Mouse (Mus musculus) neural tube, embryonic 13.5 days (tissue): ENCODE results near the gene Siglecg. TPM values are rescaled to one million over a fixed set of nuclear protein-coding genes. Genes with fewer than 3 reads are reported as not detected.

Source experiments
- ATAC-seq: fragments of 200-750 bp; cut with Nextera tagmentation; 2 replicates; pipeline ENCODE4 v1.8.0; 2017; ENCODE audit warnings: low read depth, mild to moderate bottlenecking, moderate TSS enrichment, moderate library complexity
- H3K27ac ChIP-seq: fragments of 300-500 bp; sonication (generic); replicated peaks from 2 replicates; pipeline ENCODE4 v1.5.1; 2015; ENCODE audit warnings: moderate library complexity, mild to moderate bottlenecking, inconsistent platforms
- H3K27me3 ChIP-seq: fragments of 300-500 bp; sonication (generic); 2 replicates; pipeline ENCODE4 v1.6.1; 2015; ENCODE audit warnings: mild to moderate bottlenecking, inconsistent platforms
- H3K36me3 ChIP-seq: fragments of 300-500 bp; sonication (generic); 2 replicates; pipeline ENCODE4 v1.6.1; 2015; ENCODE audit warnings: mild to moderate bottlenecking, inconsistent platforms
- H3K4me1 ChIP-seq: fragments of 300-500 bp; sonication (generic); replicated peaks from 2 replicates; pipeline ENCODE4 v1.6.1; 2015; ENCODE audit warnings: inconsistent platforms
- H3K4me2 ChIP-seq: fragments of 300-500 bp; sonication (generic); 2 replicates; pipeline ENCODE4 v1.6.1; 2015; ENCODE audit warnings: inconsistent platforms, mild to moderate bottlenecking, moderate library complexity
- H3K4me3 ChIP-seq: fragments of 300-500 bp; sonication (generic); 2 replicates; pipeline ENCODE4 v1.5.1; 2015; ENCODE audit warnings: mild to moderate bottlenecking, inconsistent platforms
- H3K9ac ChIP-seq: fragments of 300-500 bp; sonication (generic); 2 replicates; pipeline ENCODE4 v1.6.1; 2015; ENCODE audit warnings: moderate library complexity, mild to moderate bottlenecking, inconsistent platforms
- H3K9me3 ChIP-seq: fragments of 300-500 bp; sonication (generic); 2 replicates; pipeline ENCODE4 v1.6.1; 2016; ENCODE audit warnings: inconsistent platforms
- WGBS: fragments of 180-500 bp; shearing (Covaris S2); methylation state at CpG from one replicate; pipeline ENCODE4 v1.1.7; 2015; 5-methylcytosine and 5-hydroxymethylcytosine counted together
- polyA plus RNA-seq: library from polyadenylated mRNA; unstranded; fragments of >200 nt; fragmentation: Nextera tagmentation; extraction: Ambion mirVana; gene quantifications from 2 replicates; pipeline ENCODE4 v1.2.1, GENCODE M21; 2015

Siglecg gene
- polyA plus RNA-seq, 1 experiment from 2014 or later, result 0.21 TPM

- peak; percentile 93 for ATAC-seq
These were observed 15.1 kb downstream of the Siglecg start for GRCm38 (mm10) chr7:43422995-43423617.

GRCm38 (mm10) chr7:43423991-43424625 is 16.1 kb downstream of the Siglecg start:
- no peak overlapping the region for H3K4me3 ChIP-seq
- H3K9ac ChIP-seq, result no peak overlapping the region
- peaks cover 5% of the 10 kb centered on the region for H3K4me1 ChIP-seq
- H3K4me2 ChIP-seq, result no peak overlapping the region
- no peaks in the 10 kb centered on the region for H3K9me3 ChIP-seq
- H3K27ac ChIP-seq, result no peak overlapping the region
- H3K36me3 ChIP-seq, result no peaks in the 10 kb centered on the region
- H3K27me3 ChIP-seq, result 0 out of 2 replicates have a peak, but pooled peaks cover 2% of the 10 kb centered on the region
- ATAC-seq, result no peak
- WGBS, result 69% methylated on average over 3 of the region's 3 CpGs

More at GRCm38 (mm10) chr7:43422995-43423617, 15.1 kb downstream of the Siglecg start:
- H3K4me3 ChIP-seq, result no peak overlapping the region
- H3K27me3 ChIP-seq, result 0 out of 2 replicates have a peak, but pooled peaks cover 2% of the 10 kb centered on the region
- H3K9me3 ChIP-seq, result no peaks in the 10 kb centered on the region
- peak overlapping the region; percentile 33 for H3K4me2 ChIP-seq
- peaks cover 5% of the 10 kb centered on the region for H3K4me1 ChIP-seq
- WGBS, result 17% methylated on average over 11 of the region's 11 CpGs
- H3K36me3 ChIP-seq, result no peaks in the 10 kb centered on the region
- no peak overlapping the region for H3K27ac ChIP-seq
- H3K9ac ChIP-seq, result no peak overlapping the region

DNA sequence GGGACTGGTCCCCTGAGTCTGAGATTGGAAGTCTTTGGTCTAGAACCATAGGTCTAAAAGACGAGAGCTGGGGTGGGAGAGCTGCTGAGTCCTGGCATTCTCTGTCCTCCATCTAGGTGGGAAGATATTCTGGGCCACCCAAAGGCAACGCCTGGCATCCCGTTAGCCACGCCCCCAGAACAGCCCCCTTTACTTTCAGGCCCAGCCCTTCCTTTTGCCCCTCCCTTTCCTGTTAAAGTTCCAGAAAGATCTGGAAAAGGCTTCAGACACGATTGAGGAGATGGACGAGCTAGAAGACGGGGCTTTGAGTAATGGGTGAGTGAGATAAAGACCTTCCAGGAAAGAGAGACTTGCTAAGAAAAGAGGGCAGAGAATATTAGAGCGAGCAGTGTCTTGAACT is 19.4 kb downstream of the Siglecg start, which contains the start of gene Lim2:
Lim2 (plus strand) TSS at position 265 of the 400 bp plus-strand sequence.
- Histone ChIP-seq H3K9me3 (no peaks in the 10 kb centered on the region), H3K4me3 (no peak within 1 kb of the TSS), H3K27me3 (no peaks in the 10 kb centered on the region), H3K36me3 (no peaks in the 10 kb centered on the region), H3K4me2 (no peak within 1 kb of the TSS), H3K4me1 (peaks cover 5% of the 10 kb centered on the region), H3K27ac (no peak within 1 kb of the TSS), H3K9ac (no peak within 1 kb of the TSS)
- WGBS, result 84% methylated on average over 8 of the region's 8 CpGs
- no peak for ATAC-seq

GRCm38 (mm10) chr7:43429500-43429899 is 21.5 kb downstream of the Siglecg start:
- Histone ChIP-seq H3K9ac (no peak overlapping the region), H3K4me1 (no peaks in the 10 kb centered on the region), H3K27ac (no peak overlapping the region), H3K27me3 (no peaks in the 10 kb centered on the region), H3K36me3 (no peaks in the 10 kb centered on the region), H3K9me3 (no peaks in the 10 kb centered on the region), H3K4me2 (no peak overlapping the region), H3K4me3 (no peak overlapping the region)
- no peak for ATAC-seq
- 66% methylated on average over 4 of the region's 4 CpGs for WGBS

GRCm38 (mm10) chr7:43432891-43433290 is 24.9 kb downstream of the Siglecg start:
- Histone ChIP-seq H3K36me3 (no peaks in the 10 kb centered on the region), H3K27me3 (no peaks in the 10 kb centered on the region), H3K9ac (no peak overlapping the region), H3K9me3 (no peaks in the 10 kb centered on the region), H3K27ac (no peak overlapping the region), H3K4me3 (no peak overlapping the region), H3K4me2 (no peak overlapping the region), H3K4me1 (no peaks in the 10 kb centered on the region)
- no peak for ATAC-seq
- WGBS, result 83% methylated on average over 4 of the region's 4 CpGs

DNA sequence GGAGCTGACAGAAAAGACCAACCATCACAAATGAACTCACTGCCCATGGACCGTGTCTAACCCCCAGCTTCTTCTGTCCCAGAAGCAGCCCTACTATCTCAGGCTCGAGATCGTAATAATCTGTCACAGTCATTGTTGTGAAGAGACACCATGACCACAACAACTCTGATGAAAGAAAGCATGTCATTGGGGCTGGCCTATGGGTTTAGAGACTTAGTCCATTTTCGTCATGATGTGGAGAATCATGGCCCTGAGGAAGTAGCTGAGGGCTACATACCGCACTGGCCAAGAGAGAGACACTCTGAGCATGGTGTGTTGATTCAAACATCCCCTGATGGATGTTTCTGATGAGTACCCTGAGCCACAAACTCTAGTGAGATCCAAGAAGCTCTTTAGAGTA is 26.7 kb downstream of the Siglecg start:
- H3K9me3 ChIP-seq, result no peaks in the 10 kb centered on the region
- H3K4me1 ChIP-seq, result no peaks in the 10 kb centered on the region
- no peak for ATAC-seq
- no peak overlapping the region for H3K4me3 ChIP-seq
- H3K27ac ChIP-seq, result no peak overlapping the region
- H3K4me2 ChIP-seq, result no peak overlapping the region
- no peaks in the 10 kb centered on the region for H3K36me3 ChIP-seq
- peaks cover 5% of the 10 kb centered on the region; the same call in 1 of the 2 replicates for H3K27me3 ChIP-seq
- WGBS, result 75% methylated on average over 5 of the region's 5 CpGs
- no peak overlapping the region for H3K9ac ChIP-seq

- ATAC-seq, result no peak
- no peaks in the 10 kb centered on the region for H3K9me3 ChIP-seq
- H3K4me2 ChIP-seq, result no peak within 1 kb of the TSS
- H3K9ac ChIP-seq, result no peak within 1 kb of the TSS
- no peak within 1 kb of the TSS for H3K4me3 ChIP-seq
- H3K4me1 ChIP-seq, result no peaks in the 10 kb centered on the region
- H3K36me3 ChIP-seq, result no peaks in the 10 kb centered on the region
- 77% methylated on average over 10 of the region's 10 CpGs for WGBS
- H3K27me3 ChIP-seq, result peaks cover 10% of the 10 kb centered on the region
- no peak within 1 kb of the TSS for H3K27ac ChIP-seq
These were observed 28.6 kb downstream of the Siglecg start, which contains the start of gene Nkg7 for GRCm38 (mm10) chr7:43436341-43437255. Nkg7 (plus strand) TSS chr7:43437073.

DNA sequence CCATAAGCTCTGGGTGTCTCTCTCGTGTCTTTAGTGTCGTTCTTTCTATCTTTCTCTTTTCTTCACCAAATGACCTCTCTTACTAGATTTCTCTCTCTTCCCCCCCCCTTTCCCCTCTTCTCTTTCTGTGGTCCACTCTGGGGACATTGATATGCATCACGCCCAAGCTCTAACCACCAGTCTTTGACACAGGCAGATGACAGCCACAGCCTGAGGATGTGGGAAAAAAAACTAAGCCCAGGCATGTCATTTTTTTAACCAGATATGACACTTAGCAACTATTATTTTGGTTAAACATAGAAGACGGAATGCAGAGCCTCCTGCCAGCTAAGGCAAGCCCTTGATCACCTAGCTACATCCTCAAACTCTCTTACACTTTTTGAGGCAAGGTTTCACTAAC is 30.6 kb downstream of the Siglecg start:
- peaks cover 10% of the 10 kb centered on the region for H3K27me3 ChIP-seq
- no peak overlapping the region for H3K27ac ChIP-seq
- no peak overlapping the region for H3K9ac ChIP-seq
- H3K4me2 ChIP-seq, result no peak overlapping the region
- no peaks in the 10 kb centered on the region for H3K9me3 ChIP-seq
- WGBS, result 77% methylated on average over 4 of the region's 4 CpGs
- H3K4me1 ChIP-seq, result peaks cover 11% of the 10 kb centered on the region
- ATAC-seq, result no peak
- no peak overlapping the region for H3K4me3 ChIP-seq
- H3K36me3 ChIP-seq, result no peaks in the 10 kb centered on the region

GRCm38 (mm10) chr7:43440482-43440881 is 32.5 kb downstream of the Siglecg start, which contains the start of gene Cldnd2:
Cldnd2 (plus strand) TSS chr7:43440782.
- 83% methylated on average over 6 of the region's 6 CpGs for WGBS
- peaks cover 22% of the 10 kb centered on the region for H3K4me1 ChIP-seq

DNA sequence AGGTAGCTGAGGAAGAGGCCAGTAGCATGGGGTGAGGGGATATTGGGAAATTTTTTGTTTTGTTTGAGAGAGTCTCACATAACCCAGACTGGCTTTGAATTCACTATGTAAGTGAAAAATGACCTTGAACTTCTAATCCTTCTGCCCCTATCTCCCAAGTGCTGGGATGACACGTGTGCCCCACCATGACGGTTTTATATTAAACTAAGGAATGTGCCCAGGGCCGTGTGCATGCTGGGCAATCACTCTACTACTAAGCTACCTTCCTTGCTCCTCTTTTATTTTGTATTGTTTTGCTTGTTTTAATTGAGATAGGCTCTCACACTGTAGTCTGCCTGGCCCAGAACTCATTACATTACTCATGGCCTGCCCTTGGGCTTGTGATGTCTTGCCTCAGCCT is 33.1 kb downstream of the Siglecg start:
- Histone ChIP-seq H3K9ac (no peak overlapping the region), H3K4me2 (no peak overlapping the region), H3K27me3 (peaks cover 10% of the 10 kb centered on the region), H3K4me1 (peaks cover 22% of the 10 kb centered on the region), H3K27ac (no peak overlapping the region), H3K4me3 (no peak overlapping the region), H3K9me3 (no peaks in the 10 kb centered on the region), H3K36me3 (no peaks in the 10 kb centered on the region)
- WGBS, result 88% methylated on average over 3 of the region's 3 CpGs
- no peak for ATAC-seq

More at GRCm38 (mm10) chr7:43440482-43440881, 32.5 kb downstream of the Siglecg start, which contains the start of gene Cldnd2:
- Histone ChIP-seq H3K27me3 (peaks cover 10% of the 10 kb centered on the region), H3K9ac (no peak within 1 kb of the TSS), H3K36me3 (no peaks in the 10 kb centered on the region), H3K27ac (no peak within 1 kb of the TSS), H3K9me3 (no peaks in the 10 kb centered on the region), H3K4me2 (no peak within 1 kb of the TSS), H3K4me3 (no peak within 1 kb of the TSS)
- ATAC-seq, result no peak

DNA sequence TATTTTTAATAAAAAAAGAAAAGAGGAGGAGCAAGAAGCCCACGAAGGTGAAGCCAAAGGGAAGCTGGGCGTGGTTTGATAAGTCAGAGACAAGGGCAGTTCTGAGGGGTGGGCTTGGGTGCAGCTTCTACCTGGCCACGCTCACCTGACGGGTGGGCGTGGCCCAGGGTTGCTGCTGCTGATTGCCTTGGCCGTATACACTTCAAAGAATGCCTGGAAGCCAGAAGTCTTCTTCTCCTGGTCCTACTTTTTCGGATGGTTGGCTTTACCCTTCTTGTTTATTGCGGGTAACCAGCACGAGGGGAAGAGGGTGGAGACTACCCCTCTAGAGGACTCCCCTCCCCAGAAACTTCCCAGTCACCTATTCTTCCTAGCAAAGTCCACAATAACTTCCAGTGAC is 34.7 kb downstream of the Siglecg start:
- H3K27ac ChIP-seq, result peak overlapping the region; percentile 94
- no peak; the same call in 1 of the 2 replicates for ATAC-seq
- 16% methylated on average over 9 of the region's 9 CpGs for WGBS

More for the DNA sequence above, 34.7 kb downstream of the Siglecg start:
- Histone ChIP-seq H3K36me3 (no peaks in the 10 kb centered on the region), H3K4me1 (peaks cover 22% of the 10 kb centered on the region), H3K27me3 (peaks cover 10% of the 10 kb centered on the region), H3K4me3 (peak overlapping the region; percentile 55), H3K9me3 (no peaks in the 10 kb centered on the region), H3K4me2 (peak overlapping the region; percentile 70), H3K9ac (peak overlapping the region; percentile 74)
